Mouse (Mus musculus) layer of hippocampus, postnatal 14 days (tissue): ENCODE measurements around the gene Zdhhc14. TPM values are rescaled to one million over a fixed set of nuclear protein-coding genes. Genes with fewer than 3 reads are reported as not detected.
"Not testable (repeated sequence)": the region's sequence is repeated elsewhere in the genome, so short reads cannot be mapped to it uniquely, and the experiment has no call there.

Source experiments
- DNase-seq, 2 experiments: peaks; one replicate each; pipeline ENCODE4 v3.0.0; 2021 to 2022; ENCODE audit warnings: low spot score in 2 of 2, mixed read lengths in 1 of 2
- total RNA-seq, 2 experiments: library from RNA; stranded (reverse); gene quantifications; 2 replicates each; pipeline ENCODE4 v1.2.3; 2021

The Zdhhc14 gene
- total RNA-seq, 2 experiments from 2014 or later: 41.2 to 42.2 TPM

- no peak for DNase-seq
These were observed 108.2 kb downstream of the Zdhhc14 start for GRCm38 (mm10) chr17:5600505-5601027.

GRCm38 (mm10) chr17:5601953-5602352 is 109.6 kb downstream of the Zdhhc14 start:
- no peak for DNase-seq

- no peak for DNase-seq
These were observed 113.8 kb downstream of the Zdhhc14 start for GRCm38 (mm10) chr17:5606151-5606591.

- DNase-seq: peak in 1 of 2 experiments; percentile 70
These were observed 115.0 kb downstream of the Zdhhc14 start for GRCm38 (mm10) chr17:5607352-5607751.

GRCm38 (mm10) chr17:5609875-5610552 is 117.7 kb downstream of the Zdhhc14 start:
- no peak for DNase-seq

GRCm38 (mm10) chr17:5612236-5612635 is 119.9 kb downstream of the Zdhhc14 start:
- peak in 1 of 2 experiments; percentile 43 for DNase-seq

GRCm38 (mm10) chr17:5614771-5615318 is 122.5 kb downstream of the Zdhhc14 start:
- no peak for DNase-seq

- DNase-seq: peak; percentile 46
These were observed 129.6 kb downstream of the Zdhhc14 start for GRCm38 (mm10) chr17:5621626-5622591.

- no peak for DNase-seq
These were observed 130.4 kb downstream of the Zdhhc14 start for GRCm38 (mm10) chr17:5622764-5623163.

GRCm38 (mm10) chr17:5623181-5623580 is 130.8 kb downstream of the Zdhhc14 start:
- no peak for DNase-seq

GRCm38 (mm10) chr17:5624815-5625214 is 132.5 kb downstream of the Zdhhc14 start:
- DNase-seq: not testable (repeated sequence)

GRCm38 (mm10) chr17:5626402-5626801 is 134.0 kb downstream of the Zdhhc14 start:
- DNase-seq: no peak

- no peak for DNase-seq
These were observed 135.3 kb downstream of the Zdhhc14 start for GRCm38 (mm10) chr17:5627664-5628063.

- DNase-seq: no peak
These were observed 137.3 kb downstream of the Zdhhc14 start for GRCm38 (mm10) chr17:5629651-5630050.

GRCm38 (mm10) chr17:5635254-5635653 is 142.9 kb downstream of the Zdhhc14 start:
- no peak for DNase-seq

- DNase-seq: no peak
These were observed 149.1 kb downstream of the Zdhhc14 start for GRCm38 (mm10) chr17:5641436-5641835.

GRCm38 (mm10) chr17:5642918-5643721 is 150.8 kb downstream of the Zdhhc14 start:
- peak; percentile 65 to 70 for DNase-seq

GRCm38 (mm10) chr17:5650124-5650523 is 157.8 kb downstream of the Zdhhc14 start:
- no peak for DNase-seq

- no peak for DNase-seq
These were observed 158.3 kb downstream of the Zdhhc14 start for GRCm38 (mm10) chr17:5650642-5651041.

GRCm38 (mm10) chr17:5651551-5651950 is 159.2 kb downstream of the Zdhhc14 start:
- no peak for DNase-seq

GRCm38 (mm10) chr17:5653981-5654380 is 161.6 kb downstream of the Zdhhc14 start:
- DNase-seq: peak in 1 of 2 experiments; percentile 50
